Mouse (Mus musculus): ENCODE measurements around the gene Six1. TPM values are rescaled to one million over a fixed set of nuclear protein-coding genes. Genes with fewer than 3 reads are reported as not detected.
A peak's percentile ranks its signal among the peaks of the same experiment; 100 is the strongest.

Six1 gene
- polyA plus RNA-seq, 1 experiment from 2014 or later: 11.0 TPM

DNA sequence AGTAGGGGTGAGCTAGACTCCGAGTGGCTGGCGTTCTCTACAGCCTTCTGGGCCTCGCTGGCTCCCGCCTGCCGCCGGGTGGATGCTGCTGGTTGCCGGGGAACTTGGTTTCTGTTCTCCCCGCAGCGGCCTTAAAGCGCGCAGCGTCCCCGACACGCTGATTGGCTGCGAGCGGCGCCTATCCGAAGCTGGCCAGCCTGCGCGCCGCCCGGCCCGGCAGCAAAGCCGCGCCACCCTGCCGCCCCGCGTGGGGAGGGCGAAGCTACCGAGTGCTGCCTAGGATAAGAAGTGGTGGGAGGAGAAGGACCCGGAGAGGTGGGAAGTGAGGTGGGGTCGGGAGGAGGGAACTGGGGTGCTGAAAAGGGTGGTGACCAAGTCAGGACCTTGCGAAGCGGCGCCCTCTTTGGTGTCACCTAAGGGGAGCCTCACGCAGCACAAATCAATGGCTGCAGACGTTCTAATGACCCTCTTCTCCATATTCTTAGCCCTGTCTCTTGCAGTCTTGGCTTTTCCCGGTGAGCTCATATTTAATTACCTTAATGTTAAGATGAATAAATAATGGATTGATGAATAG, 7.0 kb downstream of the Six1 start:
- Histone ChIP-seq H3K4me1 (peaks cover 29% of the 10 kb centered on the region), H3K9ac (peak overlapping the region; percentile 50; the same call in 1 of the 2 replicates), H3K36me3 (replicated peaks) (no peaks in the 10 kb centered on the region)

DNA sequence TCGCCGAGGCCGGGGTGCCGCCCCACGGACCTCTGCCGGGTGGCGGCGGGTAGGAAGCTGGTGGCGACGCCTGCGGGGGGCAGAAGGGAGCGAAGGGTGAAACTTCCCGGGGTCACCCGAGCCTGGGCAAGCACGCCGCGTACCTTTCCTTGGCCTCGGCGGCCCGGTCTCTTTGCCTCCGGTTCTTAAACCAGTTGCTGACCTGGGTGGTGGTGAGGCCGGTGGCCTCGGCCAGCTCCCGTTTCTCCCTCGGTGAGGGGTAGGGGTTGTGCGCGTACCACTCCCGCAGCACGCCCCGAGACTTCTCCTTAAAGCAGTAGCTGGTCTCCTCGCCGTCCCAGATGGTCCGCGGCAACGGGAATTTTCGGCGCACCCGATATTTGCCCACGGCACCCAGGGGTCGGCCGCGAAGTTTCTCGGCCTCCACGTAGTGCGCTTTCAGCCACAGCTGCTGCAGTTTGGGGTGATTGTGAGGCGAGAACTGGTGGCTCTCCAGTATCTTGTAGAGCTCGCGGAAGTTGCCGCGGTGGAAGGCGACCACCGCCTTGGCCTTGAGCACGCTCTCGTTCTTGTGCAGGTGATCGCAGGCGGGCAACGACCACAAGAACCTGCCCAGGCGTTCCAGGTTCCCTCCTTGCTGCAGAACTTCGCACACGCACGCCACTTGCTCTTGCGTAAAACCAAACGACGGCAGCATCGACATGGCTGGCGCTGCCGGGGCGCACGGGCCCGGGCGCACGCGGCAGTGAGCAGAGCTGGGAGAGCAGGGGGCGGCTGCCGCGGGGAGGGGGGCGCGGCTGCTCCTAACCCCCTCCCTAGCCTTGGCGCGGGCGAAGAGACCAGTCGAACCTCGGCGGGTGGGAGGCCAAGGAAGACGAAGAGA, 7.7 kb downstream of the Six1 start:
- H3K27me3 ChIP-seq: peaks cover 89% of the 10 kb centered on the region
- peak overlapping the region; percentile 50 for H3K9ac ChIP-seq
- H3K9me3 ChIP-seq: no peaks in the 10 kb centered on the region
- peak overlapping the region; percentile 52 for H3K4me2 ChIP-seq
- under 1% methylated on average over 82 of the region's 85 CpGs for WGBS
- peak overlapping the region; percentile 41 for H3K4me3 ChIP-seq (replicated peaks)
- H3K4me1 ChIP-seq: peaks cover 29% of the 10 kb centered on the region
- no peaks in the 10 kb centered on the region for H3K36me3 ChIP-seq (replicated peaks)
- H3K27ac ChIP-seq: peak overlapping the region; percentile 69
- peak; percentile 33; the same call in 1 of the 2 replicates for ATAC-seq (ENCODE audit: low FRiP score)

More for the DNA sequence above, 7.0 kb downstream of the Six1 start:
- Histone ChIP-seq H3K27me3 (peaks cover 88% of the 10 kb centered on the region), H3K4me3 (replicated peaks) (peak overlapping the region; percentile 41), H3K9me3 (no peaks in the 10 kb centered on the region), H3K27ac (no peak overlapping the region; the same call in 1 of the 2 replicates), H3K4me2 (peak overlapping the region; percentile 52)
- peak; percentile 86 for ATAC-seq (ENCODE audit: low FRiP score)
- under 1% methylated on average over 38 of the region's 38 CpGs for WGBS

DNA sequence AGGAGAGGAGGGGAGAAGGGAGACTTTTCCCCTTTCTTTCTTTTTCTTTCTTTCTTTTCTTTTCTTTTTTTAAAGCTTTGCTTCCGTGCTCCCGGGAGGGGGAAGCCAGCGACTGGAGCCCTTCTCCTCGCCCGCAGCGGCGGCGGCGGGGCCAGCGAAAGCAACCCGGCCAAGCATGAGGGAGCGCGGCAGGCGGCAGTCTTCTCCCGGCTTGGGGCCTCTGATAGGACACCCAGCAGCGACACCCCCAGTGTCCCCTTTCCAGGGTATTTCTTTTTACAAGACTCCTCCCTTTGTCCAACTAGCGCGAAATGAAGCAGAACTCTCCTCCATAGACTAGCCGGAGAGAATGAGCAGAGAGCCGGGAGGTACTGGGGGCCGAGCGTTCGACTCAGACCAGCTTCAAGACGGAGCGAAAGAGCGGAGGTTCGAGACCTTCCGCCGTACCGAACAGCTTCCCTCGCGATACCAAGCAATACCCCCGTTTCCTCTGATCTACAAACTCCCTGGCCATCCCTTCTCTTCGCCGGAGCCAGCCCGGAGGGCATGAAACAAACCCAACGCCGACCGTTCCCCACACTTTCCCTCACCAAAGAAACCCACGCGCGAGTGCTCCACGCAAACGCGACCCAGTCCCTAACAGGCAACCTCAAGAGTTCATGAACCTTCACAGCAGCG, 8.5 kb downstream of the Six1 start:
- H3K4me2 ChIP-seq: peak overlapping the region; percentile 52
- H3K27ac ChIP-seq: 0 out of 2 replicates have a peak overlapping the region, but pooled peaks have one; percentile 69
- no peaks in the 10 kb centered on the region for H3K36me3 ChIP-seq (replicated peaks)
- peaks cover 89% of the 10 kb centered on the region for H3K27me3 ChIP-seq
- ATAC-seq (ENCODE audit: low FRiP score): no peak
- peaks cover 29% of the 10 kb centered on the region for H3K4me1 ChIP-seq
- H3K9ac ChIP-seq: peak overlapping the region; percentile 50
- peak overlapping the region; percentile 41 for H3K4me3 ChIP-seq (replicated peaks)
- no peaks in the 10 kb centered on the region for H3K9me3 ChIP-seq
- WGBS: under 1% methylated on average over 46 of the region's 46 CpGs

- Histone ChIP-seq H3K27me3 (peaks cover 89% of the 10 kb centered on the region), H3K27ac (no peak overlapping the region), H3K36me3 (replicated peaks) (no peaks in the 10 kb centered on the region), H3K4me3 (replicated peaks) (peak overlapping the region; percentile 41), H3K4me1 (peaks cover 31% of the 10 kb centered on the region), H3K9ac (peak overlapping the region; percentile 50), H3K4me2 (peak overlapping the region; percentile 52), H3K9me3 (no peaks in the 10 kb centered on the region)
- under 1% methylated on average over 48 of the region's 53 CpGs for WGBS
- ATAC-seq (ENCODE audit: low FRiP score): peak; percentile 19; the same call in 1 of the 2 replicates
Observed at GRCm38 (mm10) chr12:73044221-73045045, 9.3 kb downstream of the Six1 start.

GRCm38 (mm10) chr12:73043396-73044167, 10.1 kb downstream of the Six1 start:
- no peak for ATAC-seq (ENCODE audit: low FRiP score)
- H3K9ac ChIP-seq: no peak overlapping the region
- WGBS: 1% methylated on average over 14 of the region's 14 CpGs
- H3K27me3 ChIP-seq: peaks cover 89% of the 10 kb centered on the region
- peak overlapping the region; percentile 26 for H3K4me3 ChIP-seq (replicated peaks)
- H3K4me2 ChIP-seq: peak overlapping the region; percentile 13
- no peak overlapping the region for H3K27ac ChIP-seq
- H3K4me1 ChIP-seq: peaks cover 32% of the 10 kb centered on the region
- no peaks in the 10 kb centered on the region for H3K36me3 ChIP-seq (replicated peaks)
- H3K9me3 ChIP-seq: no peaks in the 10 kb centered on the region

DNA sequence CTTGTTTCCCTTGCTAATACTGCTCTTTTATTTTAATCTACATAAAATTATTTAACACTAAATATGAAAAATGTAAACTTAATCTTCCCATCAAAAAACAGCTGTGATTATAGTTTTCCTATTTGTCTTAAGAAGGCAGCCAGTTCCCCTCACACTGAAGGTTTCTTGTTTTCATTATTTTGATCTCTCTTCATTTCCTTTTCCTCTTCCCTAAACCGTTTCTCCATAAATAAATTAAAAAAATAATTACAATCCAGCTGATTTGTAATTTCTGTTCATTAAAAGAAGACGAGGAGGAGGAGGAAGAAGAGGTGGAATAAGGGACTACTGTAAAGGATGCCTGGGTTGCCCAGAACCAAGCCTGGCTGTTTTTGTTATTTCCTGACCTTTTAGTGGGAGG, 10.8 kb downstream of the Six1 start:
- Histone ChIP-seq H3K36me3 (replicated peaks) (no peaks in the 10 kb centered on the region), H3K4me2 (no peak overlapping the region), H3K27ac (no peak overlapping the region), H3K4me1 (peaks cover 32% of the 10 kb centered on the region), H3K27me3 (peaks cover 89% of the 10 kb centered on the region), H3K9ac (no peak overlapping the region), H3K4me3 (replicated peaks) (peak overlapping the region; percentile 26), H3K9me3 (no peaks in the 10 kb centered on the region)
- no peak for ATAC-seq (ENCODE audit: low FRiP score)
- WGBS: 0% methylated on average over 2 of the region's 2 CpGs

DNA sequence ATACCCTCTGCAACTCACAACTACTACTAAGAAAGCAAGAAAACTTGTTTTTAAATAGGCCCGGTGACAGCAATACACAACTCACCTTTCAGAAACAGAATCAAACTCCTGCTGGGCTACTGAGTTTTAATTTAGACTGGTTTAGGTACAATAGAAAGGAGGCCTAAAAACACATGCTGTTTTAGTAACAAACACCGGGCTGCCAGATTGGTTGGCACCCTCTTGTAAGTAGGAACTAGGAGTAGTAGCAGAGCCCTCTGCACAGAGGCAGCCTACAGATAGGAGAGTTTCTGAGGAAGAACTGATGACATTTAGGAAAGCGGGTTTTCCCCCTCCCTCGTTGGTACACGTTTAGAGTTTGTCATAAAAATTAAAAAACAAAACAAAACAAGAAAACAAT, 11.3 kb downstream of the Six1 start:
- 1% methylated on average over 5 of the region's 5 CpGs for WGBS
- no peak for ATAC-seq (ENCODE audit: low FRiP score)
- peaks cover 89% of the 10 kb centered on the region for H3K27me3 ChIP-seq
- H3K9me3 ChIP-seq: no peaks in the 10 kb centered on the region
- no peak overlapping the region for H3K4me3 ChIP-seq (replicated peaks)
- no peaks in the 10 kb centered on the region for H3K36me3 ChIP-seq (replicated peaks)
- no peak overlapping the region for H3K9ac ChIP-seq
- H3K4me2 ChIP-seq: no peak overlapping the region
- no peak overlapping the region for H3K27ac ChIP-seq
- peaks cover 32% of the 10 kb centered on the region for H3K4me1 ChIP-seq

GRCm38 (mm10) chr12:73041256-73041630, 12.4 kb downstream of the Six1 start:
- Histone ChIP-seq H3K27ac (no peak overlapping the region), H3K4me2 (0 out of 2 replicates have a peak overlapping the region, but pooled peaks have one; percentile 22), H3K27me3 (peaks cover 84% of the 10 kb centered on the region), H3K9me3 (no peaks in the 10 kb centered on the region), H3K4me1 (peaks cover 25% of the 10 kb centered on the region), H3K36me3 (replicated peaks) (no peaks in the 10 kb centered on the region), H3K4me3 (replicated peaks) (0 out of 2 replicates have a peak overlapping the region, but pooled peaks have one; percentile 7), H3K9ac (no peak overlapping the region)
- ATAC-seq (ENCODE audit: low FRiP score): no peak
- 0% methylated on average over 10 of the region's 10 CpGs for WGBS

DNA sequence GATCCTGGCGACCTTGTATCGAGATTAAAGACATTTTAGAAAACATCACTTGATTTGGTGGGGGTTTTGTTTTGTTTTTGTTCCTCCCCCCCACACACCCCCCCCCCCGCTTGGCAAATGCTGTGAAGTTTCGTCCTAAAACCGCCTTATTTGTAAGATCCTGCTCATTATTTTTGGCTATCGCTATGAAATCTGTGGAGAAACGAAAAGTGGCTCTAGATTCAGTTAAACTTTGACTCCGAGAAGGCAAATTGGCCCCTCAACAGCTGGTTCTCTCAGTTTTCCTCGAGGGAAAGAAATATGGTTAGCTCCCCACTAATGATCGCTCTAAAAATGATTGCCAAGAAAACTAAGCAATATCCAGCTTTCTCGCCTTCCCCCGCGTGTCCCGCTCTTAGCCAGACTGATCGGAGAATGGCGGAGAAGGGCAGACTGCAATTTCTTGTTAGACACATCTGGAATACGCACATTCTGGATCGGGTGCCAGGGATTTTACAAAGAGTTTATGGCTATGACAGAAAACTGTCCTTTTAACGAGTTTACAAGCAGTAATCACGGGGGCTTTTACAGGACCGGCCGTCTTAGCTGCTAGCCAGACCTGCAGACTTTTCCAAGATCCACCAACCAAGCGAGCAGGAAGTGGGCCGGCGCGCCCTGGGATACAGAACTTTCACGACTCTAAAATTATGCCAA, 13.0 kb downstream of the Six1 start:
- Histone ChIP-seq H3K36me3 (replicated peaks) (no peaks in the 10 kb centered on the region), H3K4me2 (peak overlapping the region; percentile 22; the same call in 1 of the 2 replicates), H3K9ac (no peak overlapping the region), H3K4me1 (peaks cover 21% of the 10 kb centered on the region), H3K27me3 (peaks cover 84% of the 10 kb centered on the region), H3K27ac (no peak overlapping the region), H3K9me3 (no peaks in the 10 kb centered on the region), H3K4me3 (replicated peaks) (0 out of 2 replicates have a peak overlapping the region, but pooled peaks have one; percentile 7)
- 1% methylated on average over 27 of the region's 27 CpGs for WGBS
- no peak for ATAC-seq (ENCODE audit: low FRiP score)

DNA sequence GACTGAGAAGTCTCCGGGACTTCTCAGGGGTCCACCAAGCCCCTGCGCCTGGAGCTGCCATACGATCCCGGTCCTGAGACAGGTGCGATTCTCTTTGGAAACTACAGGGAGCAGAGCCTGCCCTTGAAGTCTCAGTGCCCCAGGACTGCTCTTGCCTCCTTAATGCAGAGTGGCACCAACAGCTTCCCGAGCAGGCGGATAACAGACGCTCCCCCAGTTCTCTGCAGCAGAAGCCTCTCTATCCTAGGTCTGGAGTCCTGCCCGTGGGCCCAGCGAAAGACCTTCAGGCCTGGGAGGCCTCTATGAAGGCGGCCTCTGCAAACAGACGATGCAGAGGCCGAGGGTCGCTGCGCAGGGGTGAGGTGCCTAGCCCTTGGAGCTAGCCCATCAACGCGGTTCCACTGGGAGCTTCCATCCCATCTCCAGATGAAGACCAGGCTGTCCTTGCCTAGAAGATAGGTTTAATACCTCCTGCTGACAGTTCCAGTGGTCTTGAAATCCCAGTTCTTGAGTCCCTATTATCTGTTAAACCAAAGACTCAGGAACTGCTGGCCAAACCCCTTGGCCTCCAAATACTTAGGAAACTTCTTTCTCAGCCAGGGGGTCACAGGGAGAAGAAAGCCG, 13.6 kb downstream of the Six1 start:
- 0% methylated on average over 18 of the region's 18 CpGs for WGBS
- H3K27ac ChIP-seq: no peak overlapping the region

More for the DNA sequence above, 13.6 kb downstream of the Six1 start:
- H3K9me3 ChIP-seq: no peaks in the 10 kb centered on the region
- peak overlapping the region; percentile 14; the same call in 1 of the 2 replicates for H3K4me3 ChIP-seq (replicated peaks)
- no peak overlapping the region for H3K9ac ChIP-seq
- H3K27me3 ChIP-seq: peaks cover 84% of the 10 kb centered on the region
- H3K4me1 ChIP-seq: peaks cover 21% of the 10 kb centered on the region
- no peak for ATAC-seq (ENCODE audit: low FRiP score)
- peak overlapping the region; percentile 21 for H3K4me2 ChIP-seq
- no peaks in the 10 kb centered on the region for H3K36me3 ChIP-seq (replicated peaks)
